Mouse (Mus musculus) hindlimb bud, embryonic 11.5 days (tissue): ENCODE data around the gene Gramd4.
"Not testable (repeated sequence)": the region's sequence is repeated elsewhere in the genome, so short reads cannot be mapped to it uniquely, and the experiment has no call there.

Source experiments
- DNase-seq: peaks from one replicate; pipeline ENCODE4 v3.0.0-alpha.2; 2012; ENCODE audit warnings: low read depth, low spot score; ENCODE audit errors: extremely low spot score

Gramd4 gene

GRCm38 (mm10) chr15:86089091-86089744, 31.7 kb downstream of the Gramd4 start:
- no peak for DNase-seq

- DNase-seq = no peak
Measured at GRCm38 (mm10) chr15:86089991-86090529, 32.6 kb downstream of the Gramd4 start.

GRCm38 (mm10) chr15:86090578-86090977, 33.1 kb downstream of the Gramd4 start:
- no peak for DNase-seq

GRCm38 (mm10) chr15:86091201-86091997, 33.9 kb downstream of the Gramd4 start:
- no peak for DNase-seq

GRCm38 (mm10) chr15:86091998-86092670, 34.6 kb downstream of the Gramd4 start:
- no peak for DNase-seq

- DNase-seq = no peak
Measured at GRCm38 (mm10) chr15:86093236-86093635, 35.7 kb downstream of the Gramd4 start.

GRCm38 (mm10) chr15:86094324-86095121, 37.0 kb downstream of the Gramd4 start:
- DNase-seq = no peak

- no peak for DNase-seq
Measured at GRCm38 (mm10) chr15:86095722-86096603, 38.5 kb downstream of the Gramd4 start.

GRCm38 (mm10) chr15:86096604-86097020, 39.1 kb downstream of the Gramd4 start:
- not testable (repeated sequence) for DNase-seq

- no peak for DNase-seq
Measured at GRCm38 (mm10) chr15:86097871-86098270, 40.4 kb downstream of the Gramd4 start.

- no peak for DNase-seq
Measured at GRCm38 (mm10) chr15:86101585-86101984, 44.1 kb downstream of the Gramd4 start.

GRCm38 (mm10) chr15:86102308-86102707, 44.8 kb downstream of the Gramd4 start:
- no peak for DNase-seq

GRCm38 (mm10) chr15:86104401-86105344, 47.2 kb downstream of the Gramd4 start:
- no peak for DNase-seq

GRCm38 (mm10) chr15:86105345-86105697, 47.8 kb downstream of the Gramd4 start:
- no peak for DNase-seq

- no peak for DNase-seq
Measured at GRCm38 (mm10) chr15:86105751-86106150, 48.3 kb downstream of the Gramd4 start.

GRCm38 (mm10) chr15:86107831-86108471, 50.5 kb downstream of the Gramd4 start:
- DNase-seq = no peak

- DNase-seq = no peak
Measured at GRCm38 (mm10) chr15:86109245-86109644, 51.8 kb downstream of the Gramd4 start.

- no peak for DNase-seq
Measured at GRCm38 (mm10) chr15:86109650-86110211, 52.2 kb downstream of the Gramd4 start.
